Mouse (Mus musculus) bone marrow, adult 2 months (tissue): ENCODE measurements around the gene Pdcd6ip. TPM values are rescaled to one million over a fixed set of nuclear protein-coding genes. Genes with fewer than 3 reads are reported as not detected.

Experiments
- H3K27ac ChIP-seq: fragments of 200-500 bp; 2 replicates; pipeline ENCODE4 v1.5.1; 2012; ENCODE audit warnings: low read depth, mild to moderate bottlenecking, control low read depth, inconsistent platforms, low read length; ENCODE audit not compliant: control insufficient read depth, poor library complexity, insufficient read depth
- H3K4me1 ChIP-seq: fragments of 200-500 bp; 2 replicates; pipeline ENCODE4 v1.6.1; 2011; ENCODE audit warnings: low read length; ENCODE audit not compliant: control insufficient read depth, insufficient read depth
- H3K4me3 ChIP-seq: fragments of 200-500 bp; replicated peaks from 2 replicates; pipeline ENCODE3; 2011; ENCODE audit warnings: mild to moderate bottlenecking, low read depth, low read length, control low read depth; ENCODE audit not compliant: control insufficient read depth
- CTCF ChIP-seq: fragments of 200-500 bp; IDR thresholded peaks from 2 replicates; pipeline ENCODE4 v1.5.1; 2011; ENCODE audit warnings: low read length, control low read depth; ENCODE audit not compliant: control insufficient read depth, insufficient read depth
- POLR2A ChIP-seq: fragments of 200-500 bp; IDR thresholded peaks from 2 replicates; pipeline ENCODE4 v1.6.1; 2011; ENCODE audit warnings: low read depth, mild to moderate bottlenecking, control low read depth, low read length, borderline replicate concordance; ENCODE audit not compliant: control insufficient read depth
- WGBS: fragments of 180-500 bp; shearing (Covaris S2); methylation state at CpG from one replicate; pipeline ENCODE4 v1.1.7; 2018; 5-methylcytosine and 5-hydroxymethylcytosine counted together
- polyA plus RNA-seq: library from polyadenylated mRNA; stranded (reverse); fragments of >200 nt; gene quantifications from 2 replicates; pipeline ENCODE4 v1.2.4, GENCODE M21; 2011; ENCODE audit warnings: low replicate concordance; ENCODE audit not compliant: missing spikeins, insufficient read depth, insufficient read length

Gene Pdcd6ip
- polyA plus RNA-seq, 1 experiment, result 25.0 TPM

- 74% methylated on average over 3 of the region's 3 CpGs for WGBS
- no peaks in the 10 kb centered on the region for H3K4me1 ChIP-seq
Measured at GRCm38 (mm10) chr9:113644076-113644475, 64.0 kb downstream of the Pdcd6ip start.

GRCm38 (mm10) chr9:113643669-113644068 lies 64.4 kb downstream of the Pdcd6ip start:
- Histone ChIP-seq H3K4me1 (no peaks in the 10 kb centered on the region), H3K4me3 (no peak overlapping the region), H3K27ac (no peak overlapping the region)
- WGBS, result 87% methylated on average over 15 of the region's 15 CpGs
- no peak for TF ChIP-seq POLR2A
- TF ChIP-seq CTCF, result no peak

More at GRCm38 (mm10) chr9:113644076-113644475, 64.0 kb downstream of the Pdcd6ip start:
- no peak for TF ChIP-seq POLR2A
- no peak for TF ChIP-seq CTCF
- Histone ChIP-seq H3K27ac (no peak overlapping the region), H3K4me3 (no peak overlapping the region)

GRCm38 (mm10) chr9:113634986-113635385 lies 73.1 kb downstream of the Pdcd6ip start:
- no peaks in the 10 kb centered on the region for H3K4me1 ChIP-seq
- TF ChIP-seq CTCF (no peak), POLR2A (no peak)
- 56% methylated on average over 7 of the region's 7 CpGs for WGBS
- no peak overlapping the region for H3K4me3 ChIP-seq
- H3K27ac ChIP-seq, result no peak overlapping the region

GRCm38 (mm10) chr9:113633168-113633744 lies 74.8 kb downstream of the Pdcd6ip start:
- Histone ChIP-seq H3K4me1 (no peaks in the 10 kb centered on the region), H3K4me3 (no peak overlapping the region), H3K27ac (no peak overlapping the region)
- TF ChIP-seq CTCF, result no peak
- TF ChIP-seq POLR2A, result no peak
- WGBS, result 70% methylated on average over 8 of the region's 8 CpGs

- Histone ChIP-seq H3K4me3 (no peak overlapping the region), H3K4me1 (no peaks in the 10 kb centered on the region), H3K27ac (no peak overlapping the region)
- 64% methylated on average over 9 of the region's 9 CpGs for WGBS
- no peak for TF ChIP-seq POLR2A
- TF ChIP-seq CTCF, result no peak
Measured at GRCm38 (mm10) chr9:113632350-113633043, 75.6 kb downstream of the Pdcd6ip start.

GRCm38 (mm10) chr9:113629632-113630031 lies 78.4 kb downstream of the Pdcd6ip start:
- WGBS, result 9% methylated on average over 9 of the region's 9 CpGs

GRCm38 (mm10) chr9:113629191-113629590 lies 78.9 kb downstream of the Pdcd6ip start:
- 86% methylated on average over 11 of the region's 11 CpGs for WGBS
- TF ChIP-seq CTCF (no peak), POLR2A (no peak)
- H3K4me1 ChIP-seq, result no peaks in the 10 kb centered on the region
- no peak overlapping the region for H3K4me3 ChIP-seq
- H3K27ac ChIP-seq, result no peak overlapping the region

More at GRCm38 (mm10) chr9:113629632-113630031, 78.4 kb downstream of the Pdcd6ip start:
- H3K4me3 ChIP-seq, result no peak overlapping the region
- no peak overlapping the region for H3K27ac ChIP-seq
- H3K4me1 ChIP-seq, result no peaks in the 10 kb centered on the region
- TF ChIP-seq POLR2A, result no peak
- TF ChIP-seq CTCF, result no peak

- H3K27ac ChIP-seq, result no peak overlapping the region
- H3K4me1 ChIP-seq, result no peaks in the 10 kb centered on the region
- TF ChIP-seq POLR2A, result no peak
- TF ChIP-seq CTCF, result no peak
- no peak overlapping the region for H3K4me3 ChIP-seq
- 73% methylated on average over 1 of the region's 1 CpGs for WGBS
Measured at GRCm38 (mm10) chr9:113628780-113629179, 79.3 kb downstream of the Pdcd6ip start.
